Mouse (Mus musculus) retina, postnatal 7 days (tissue): ENCODE results near the gene Opn5.

Experiments
- DNase-seq: peaks from one replicate; pipeline ENCODE4 v3.0.0-alpha.2; 2012; ENCODE audit warnings: low read depth, low spot score

Gene Opn5

DNA sequence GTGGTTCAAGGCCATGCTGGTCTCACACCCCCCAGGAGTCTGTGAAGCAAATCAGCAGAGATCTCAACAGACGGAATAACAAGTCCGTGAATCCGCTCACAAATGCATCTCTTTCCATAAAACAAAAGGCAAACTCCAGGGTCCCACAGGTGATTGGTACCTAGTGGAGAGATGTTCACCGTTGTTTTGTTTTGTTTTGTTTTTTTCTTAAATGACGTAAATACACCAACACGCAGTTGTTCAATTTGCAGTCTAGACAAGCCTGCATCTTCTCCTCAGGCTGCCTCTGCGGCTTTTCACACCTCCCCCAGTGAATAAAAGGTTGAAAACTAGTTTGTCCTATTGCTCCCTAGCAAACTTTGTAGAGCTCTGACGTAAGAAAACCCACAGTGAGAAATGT is at the start of gene Opn5:
Gene Opn5, minus strand, starts transcription at position 101 of the 400 bp plus-strand sequence.
- no peak for DNase-seq

DNA sequence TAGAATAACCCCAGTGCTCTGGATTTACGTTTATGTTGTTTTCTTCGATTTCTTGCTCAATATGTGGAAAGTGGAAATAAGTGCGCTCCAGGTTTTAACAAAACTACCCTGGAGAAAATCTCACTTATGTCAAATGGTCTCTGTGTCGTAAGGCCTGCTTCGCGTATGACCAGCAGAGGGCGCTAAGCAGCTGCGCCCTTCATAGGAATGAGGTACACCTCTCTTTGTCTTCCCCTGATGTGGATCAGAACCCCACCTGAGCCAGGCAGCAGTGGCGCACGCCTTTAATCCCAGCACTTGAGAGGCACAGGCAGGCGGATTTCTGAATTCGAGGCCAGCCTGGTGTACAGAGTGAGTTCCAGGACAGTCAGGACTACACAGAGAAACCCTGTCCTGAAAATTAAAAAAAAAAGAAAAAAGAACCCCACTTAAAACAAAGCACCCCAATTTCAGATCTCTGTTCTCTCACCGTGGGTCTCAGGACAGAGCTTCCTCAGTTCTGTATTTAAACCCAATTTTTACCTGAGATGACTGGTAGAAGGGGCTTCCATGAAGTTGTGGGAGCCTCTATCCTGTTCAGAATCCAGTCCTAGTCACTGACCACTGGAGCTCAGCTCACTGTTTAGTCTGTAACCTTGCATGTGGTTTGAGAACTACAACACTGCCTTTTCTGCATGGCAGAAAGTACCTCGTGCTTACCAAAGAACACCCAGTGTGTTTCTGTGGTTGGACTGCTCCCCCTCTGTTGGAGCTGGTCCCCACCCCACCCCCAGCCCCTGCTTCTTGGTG is 47.6 kb upstream of the Opn5 start:
- peak; percentile 27 for DNase-seq

DNA sequence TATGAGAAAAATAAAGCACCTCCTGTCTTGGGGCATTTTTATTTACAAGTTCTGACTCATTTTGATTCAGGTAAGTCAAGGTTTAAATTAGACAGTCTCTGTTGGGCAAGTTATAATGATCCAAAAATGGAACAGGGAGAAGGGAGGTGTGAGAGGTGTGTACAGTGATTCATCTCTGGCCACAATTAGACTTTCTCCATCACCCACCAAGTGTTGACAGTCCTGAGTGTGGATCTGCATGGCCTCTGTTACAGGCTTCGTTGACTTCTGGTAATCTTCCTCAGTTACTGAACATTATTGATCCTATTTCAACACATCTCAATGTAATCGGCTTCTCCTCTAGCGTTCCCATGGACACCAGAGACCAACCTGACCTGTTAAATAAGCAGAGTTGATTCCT is 32.2 kb upstream of the Opn5 start:
- no peak for DNase-seq

DNA sequence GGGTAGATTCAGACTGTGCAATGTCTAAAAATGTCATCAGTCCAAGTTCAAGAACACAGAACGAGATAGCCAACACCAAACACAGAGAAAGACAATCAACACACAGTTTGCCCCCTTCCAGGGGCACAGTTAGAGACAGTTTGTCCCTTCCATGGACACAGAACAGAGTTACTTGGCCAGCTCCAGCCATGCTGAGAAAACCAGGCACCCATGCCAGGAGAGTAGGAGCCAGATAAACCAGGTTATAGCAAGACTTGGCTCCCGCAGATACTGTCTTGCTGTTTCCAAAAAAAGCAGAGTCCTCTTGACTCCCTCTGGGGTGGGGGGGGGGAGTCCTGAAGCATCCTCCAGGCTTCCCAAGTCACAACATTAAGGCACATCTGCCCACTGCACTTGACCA is 19.0 kb upstream of the Opn5 start:
- DNase-seq = no peak

DNA sequence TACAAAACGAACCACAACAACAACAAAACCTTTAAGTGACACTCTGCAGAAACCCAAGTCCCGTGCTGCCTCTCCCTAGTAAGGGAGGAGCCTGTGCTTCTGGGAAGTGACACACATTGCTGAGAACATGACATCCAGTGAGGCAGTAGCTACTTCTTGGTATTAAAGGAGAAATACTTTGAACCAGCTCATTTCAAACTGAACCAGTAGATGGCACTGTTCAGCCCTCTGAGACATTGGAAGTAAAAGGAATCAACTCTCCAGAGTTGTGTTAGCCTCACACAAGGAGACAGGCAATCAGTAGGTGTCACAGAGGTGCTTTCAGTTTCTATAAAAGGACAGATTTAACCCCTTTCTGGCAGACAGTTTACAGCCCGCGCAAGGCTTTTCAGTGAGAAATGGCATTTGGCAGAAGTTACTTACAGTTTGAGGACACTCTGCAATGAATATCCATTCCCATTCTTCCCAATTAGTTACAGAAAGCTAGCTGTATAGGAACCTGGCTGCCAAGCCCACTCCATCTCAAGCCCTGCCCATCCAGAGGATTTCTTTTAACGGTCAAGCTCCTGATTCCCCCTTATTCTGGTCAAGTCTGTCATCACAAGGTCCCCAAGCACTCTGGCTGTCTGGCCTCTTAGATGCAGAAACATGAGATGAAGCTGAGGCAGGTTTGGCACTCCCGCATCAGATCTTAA is 2.0 kb upstream of the Opn5 start:
- DNase-seq = peak; percentile 48

DNA sequence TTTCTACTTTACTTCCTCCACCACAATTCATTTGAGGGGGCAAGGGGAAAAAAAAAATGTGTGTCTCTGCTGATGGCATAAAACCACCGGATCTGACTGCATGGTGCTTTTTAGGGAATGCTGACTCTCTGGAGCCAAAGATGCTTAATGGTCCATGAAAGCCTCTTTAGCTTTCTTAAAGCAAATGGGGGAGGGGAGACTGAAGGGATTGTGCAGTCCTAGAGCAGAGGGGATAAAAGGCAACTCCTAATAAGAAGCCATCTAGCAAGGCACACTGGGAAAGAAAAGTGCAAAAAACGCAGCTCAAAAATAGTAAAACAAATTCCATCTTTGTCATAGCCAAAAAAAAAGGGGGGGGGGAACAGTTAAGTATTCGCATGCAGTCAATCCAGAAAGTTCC is 2.9 kb downstream of the Opn5 start:
- DNase-seq = no peak

DNA sequence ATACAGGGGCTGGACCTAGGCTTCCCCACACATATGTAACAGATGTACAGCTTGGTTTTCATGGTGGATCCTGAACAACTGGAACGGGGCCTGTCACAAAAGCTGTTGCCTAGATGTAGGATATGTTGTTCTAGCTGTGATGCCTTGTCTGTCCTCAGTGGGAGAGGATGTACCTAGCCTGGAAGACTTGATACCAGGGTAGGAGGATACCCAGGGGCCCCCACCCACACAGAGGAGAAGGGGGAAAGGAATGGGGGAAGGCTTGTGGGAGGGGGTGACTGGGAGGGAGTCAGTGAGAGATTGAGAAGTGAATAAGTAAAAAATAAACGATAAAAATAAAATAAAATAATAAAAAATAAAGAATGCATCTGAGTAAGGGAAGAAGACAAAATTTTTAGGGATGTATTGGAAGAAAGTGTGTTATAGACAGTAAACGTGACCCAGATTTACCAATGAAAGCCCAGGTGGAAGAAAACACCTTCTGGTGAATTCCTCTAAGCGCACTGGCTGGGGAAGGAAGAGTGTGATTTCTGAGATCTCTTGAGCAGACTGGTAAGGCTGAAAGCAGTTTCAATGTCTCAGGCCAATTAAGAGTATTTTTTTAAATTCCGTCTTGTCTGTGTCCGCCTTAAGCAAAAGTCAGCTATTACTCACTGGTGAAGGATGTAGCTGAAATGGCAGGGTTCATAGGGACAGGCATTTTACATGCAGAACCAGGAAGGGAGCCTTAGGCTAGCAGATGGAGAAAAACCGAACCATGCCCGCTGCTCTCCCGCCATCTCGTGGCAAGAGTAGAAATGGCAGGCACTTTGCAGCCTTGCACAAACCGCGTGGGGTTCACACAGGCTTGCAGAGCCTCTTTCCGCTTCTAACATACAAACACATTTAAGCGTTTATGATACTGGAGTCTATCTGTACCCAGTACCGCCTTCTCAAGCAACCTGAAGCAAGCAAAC is 8.1 kb downstream of the Opn5 start:
- peak; percentile 58 for DNase-seq

DNA sequence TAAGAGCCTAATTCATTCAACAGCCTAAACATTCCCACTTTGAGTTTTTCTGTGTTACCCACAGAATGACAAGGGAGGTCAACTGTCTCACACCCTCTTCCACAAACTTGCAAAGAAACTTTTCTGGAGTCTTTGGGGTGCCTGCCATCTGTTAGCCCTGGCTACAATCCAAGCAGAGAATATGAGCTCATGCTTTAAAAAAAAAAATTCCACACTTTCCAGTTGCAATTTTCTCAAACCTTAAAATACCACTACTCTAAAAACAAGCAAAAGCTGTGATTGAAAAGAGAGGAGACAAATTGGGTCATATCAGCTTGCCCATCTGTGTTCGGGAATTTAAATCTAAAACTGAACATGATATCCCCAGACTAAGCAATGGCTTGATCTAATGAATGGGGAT is 24.7 kb downstream of the Opn5 start:
- DNase-seq = no peak

DNA sequence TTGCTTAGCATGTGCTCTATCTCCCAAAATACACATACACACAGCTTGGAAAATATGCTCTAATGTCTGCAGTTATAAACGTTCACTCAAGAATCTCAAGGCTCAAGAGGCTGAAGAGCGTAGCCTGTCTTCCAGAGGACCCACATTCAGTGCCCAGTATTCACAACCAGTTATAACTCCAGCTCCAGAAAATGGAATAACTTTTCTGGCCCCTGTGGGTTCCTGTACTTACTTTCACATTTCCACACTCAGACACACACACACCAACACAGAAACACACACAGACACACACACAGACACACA is 28.2 kb downstream of the Opn5 start:
- no peak for DNase-seq

DNA sequence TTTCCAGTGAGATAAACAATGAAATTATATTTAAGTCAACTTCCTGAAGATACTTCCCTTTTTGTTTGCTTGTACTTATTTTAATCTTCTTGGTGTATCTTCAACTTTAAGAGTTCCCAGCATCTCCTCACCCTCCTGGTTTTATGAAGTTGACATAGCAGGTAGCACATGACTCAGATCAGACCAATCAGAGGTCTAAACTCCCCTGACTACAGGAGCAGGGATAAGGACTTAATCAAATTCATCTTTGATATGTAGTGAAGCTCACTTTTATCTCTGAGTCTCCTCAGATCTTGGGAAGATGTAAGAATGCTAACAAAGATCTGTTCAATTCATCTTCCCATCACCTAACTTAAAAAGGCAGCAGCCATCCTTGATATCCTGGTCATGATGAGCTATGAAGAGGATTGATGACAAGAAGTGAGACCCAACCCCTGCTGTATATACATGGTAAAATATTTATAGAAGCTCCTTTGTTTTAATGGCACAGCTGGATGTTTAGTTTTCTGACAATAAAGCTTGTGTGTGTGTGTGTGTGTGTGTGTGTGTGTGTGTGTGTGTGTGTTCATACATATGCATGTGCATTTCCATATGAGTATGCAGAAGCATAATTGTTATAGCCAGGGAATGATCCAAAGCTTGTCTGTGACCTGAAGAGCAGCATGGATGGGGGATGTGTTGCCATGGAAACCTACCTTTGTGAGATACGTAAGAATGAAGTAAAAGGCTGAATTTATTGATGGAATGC is 28.7 kb downstream of the Opn5 start:
- no peak for DNase-seq

DNA sequence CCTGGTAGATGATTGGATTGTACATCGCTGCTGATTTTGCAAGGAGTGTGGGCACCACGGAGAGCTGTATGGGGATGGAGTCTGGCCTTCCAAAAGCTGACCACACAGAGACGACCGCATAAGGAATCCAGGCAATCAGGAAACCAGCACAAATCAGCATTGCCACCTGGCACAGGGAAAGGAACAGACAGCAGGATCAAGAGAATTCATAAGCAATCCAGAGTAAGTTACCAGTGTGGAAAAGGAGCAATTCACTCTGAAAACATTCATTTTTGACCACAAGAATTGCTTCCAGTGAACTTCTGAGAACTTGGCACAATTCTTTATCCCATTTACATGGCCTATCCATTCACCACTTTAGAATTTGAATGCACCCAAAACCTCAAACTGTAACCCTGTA is 30.6 kb downstream of the Opn5 start:
- DNase-seq = no peak

DNA sequence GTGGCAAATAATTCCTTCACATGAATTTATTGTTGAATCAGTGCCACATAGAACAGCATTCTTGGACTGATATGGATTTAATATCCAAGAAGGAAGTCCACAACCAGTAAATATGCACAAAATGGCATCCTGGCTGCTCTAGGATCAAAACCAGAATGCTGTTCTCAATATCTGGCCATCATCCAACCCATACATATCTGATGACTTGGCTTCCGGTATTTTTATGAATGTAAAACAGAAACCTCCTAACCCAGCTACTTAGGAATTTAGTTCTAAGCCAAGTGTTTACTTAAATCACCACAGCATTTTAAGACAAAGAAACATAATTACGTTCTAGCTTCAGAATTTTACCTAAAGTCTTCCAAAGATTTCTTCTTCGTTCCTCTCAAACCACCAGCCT is 31.0 kb downstream of the Opn5 start:
- DNase-seq = no peak

DNA sequence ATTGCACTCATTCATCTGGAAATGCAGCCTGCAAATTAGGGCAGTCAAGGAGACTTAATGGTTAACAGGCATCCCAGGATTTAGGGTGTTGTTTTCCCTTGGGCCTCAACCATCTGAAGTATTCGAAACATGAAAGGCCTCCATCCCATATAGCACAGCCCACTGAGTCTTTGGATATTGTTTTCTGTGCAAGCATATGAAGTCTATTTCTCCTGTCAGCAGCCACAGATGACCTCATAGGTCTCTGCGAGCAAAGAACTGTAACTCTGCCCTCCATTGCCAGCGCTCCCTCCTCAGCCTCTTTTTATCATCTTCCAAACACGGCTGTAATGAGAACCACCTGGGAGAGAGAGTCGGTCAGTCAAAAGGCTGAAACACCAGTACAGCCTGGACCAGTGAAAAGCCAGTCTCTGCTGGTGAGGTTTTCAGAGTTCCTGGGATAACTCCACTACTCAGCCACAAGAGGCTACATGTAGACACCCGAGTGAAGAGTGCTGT is 34.5 kb downstream of the Opn5 start:
- no peak for DNase-seq

DNA sequence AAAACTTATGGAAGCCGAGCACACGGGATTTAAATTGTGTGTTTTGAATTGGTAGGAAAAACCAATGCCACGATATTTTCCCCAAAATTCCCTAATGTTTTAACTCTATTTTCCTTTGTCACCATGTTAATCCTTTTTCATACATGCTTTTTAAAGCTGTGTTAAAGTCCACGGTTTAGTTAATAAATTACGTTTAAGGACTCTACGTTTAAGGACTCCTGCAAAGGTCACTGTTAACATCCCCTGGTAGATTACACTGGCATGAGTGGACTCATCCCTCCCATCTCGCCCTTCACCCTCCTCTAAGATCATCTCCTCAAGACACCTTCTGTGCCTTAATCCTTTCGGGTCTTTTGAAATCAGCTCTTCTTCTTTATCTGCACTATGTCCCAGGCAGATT is 37.4 kb downstream of the Opn5 start:
- no peak for DNase-seq

DNA sequence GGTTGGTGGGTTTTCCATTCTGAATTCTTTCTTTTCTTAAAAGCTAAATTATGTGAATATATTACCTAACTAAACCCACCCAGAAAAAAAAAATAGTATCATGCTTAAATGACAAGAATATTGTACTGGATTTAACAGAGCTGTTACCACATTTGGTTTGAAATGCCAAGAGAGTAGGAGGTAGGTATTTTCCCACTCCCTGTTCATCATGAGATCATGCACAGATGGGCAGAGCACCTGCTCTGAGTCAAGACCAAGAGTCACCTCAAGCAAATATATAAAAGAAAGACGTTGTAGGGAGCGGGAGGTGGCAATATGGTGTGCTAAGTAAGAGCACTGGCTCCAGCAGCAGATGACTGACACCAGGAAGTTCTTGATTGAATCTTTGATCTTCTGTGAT is 61.6 kb downstream of the Opn5 start:
- DNase-seq = no peak

DNA sequence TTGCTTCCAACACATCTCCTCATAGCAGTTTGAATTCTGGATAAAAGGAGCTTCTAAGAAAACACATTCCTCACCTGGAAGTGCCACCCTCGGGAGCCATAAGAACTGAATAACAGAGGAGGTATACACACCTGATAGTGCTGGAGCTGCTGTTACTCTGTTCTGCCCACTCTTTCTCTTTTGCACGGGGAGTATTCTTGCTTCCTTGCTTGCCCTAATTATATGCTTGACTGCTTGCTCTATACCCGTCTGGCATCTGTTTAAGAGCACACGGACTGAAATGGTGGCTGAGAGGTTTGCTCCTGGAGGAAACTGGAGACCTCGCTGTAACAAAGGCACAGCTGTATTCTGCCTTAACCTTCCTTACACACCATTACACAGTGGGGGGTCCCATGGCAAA is 81.0 kb downstream of the Opn5 start:
- no peak for DNase-seq

DNA sequence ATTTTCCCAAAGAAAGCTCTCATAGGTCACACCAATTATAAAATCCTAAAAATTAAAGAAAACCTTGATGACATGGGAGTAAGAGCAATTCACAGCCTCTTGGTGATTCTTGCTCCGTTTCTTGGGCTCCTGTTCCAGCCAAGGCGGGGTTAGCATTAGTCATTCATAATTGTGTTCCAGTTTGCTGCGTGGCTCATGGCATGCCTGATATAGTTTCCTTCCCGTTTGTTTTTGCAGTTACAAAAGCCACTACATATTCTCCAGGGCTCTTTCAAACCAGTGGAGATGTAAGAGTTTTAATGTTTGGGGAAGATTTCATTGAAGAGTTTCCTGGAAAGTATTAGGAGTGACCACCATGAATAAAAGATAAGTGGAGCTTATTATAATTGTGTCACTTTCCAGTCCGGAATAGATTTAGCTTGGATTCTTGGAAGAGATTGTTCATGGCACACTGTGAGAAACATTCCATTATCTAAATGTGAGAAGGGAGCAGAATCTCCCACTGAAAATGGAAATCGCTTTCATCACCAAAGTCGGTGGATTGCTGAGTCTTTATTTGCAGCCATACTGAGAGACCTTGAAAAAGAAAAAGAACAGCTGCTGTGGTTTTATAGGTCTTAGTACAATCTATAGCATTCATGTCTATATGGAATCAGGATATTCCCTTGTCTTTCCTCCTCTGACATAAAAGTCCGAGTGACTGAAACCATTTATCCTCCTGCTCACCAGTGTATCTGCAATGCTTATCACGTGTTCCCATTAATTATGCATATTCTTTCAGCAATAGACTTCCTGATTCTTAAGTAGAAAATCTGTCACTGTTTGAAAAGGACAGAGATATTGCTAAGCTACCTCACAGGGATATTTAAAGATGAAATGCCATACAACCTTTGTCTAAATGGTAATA is 101.6 kb downstream of the Opn5 start:
- DNase-seq = no peak
